Mouse (Mus musculus) spleen, adult 2 months (tissue): ENCODE data around the gene Nmrk2.

Experiments
- CTCF ChIP-seq: fragments of 200-500 bp; IDR thresholded peaks from 2 replicates; pipeline ENCODE4 v1.5.1; 2011; ENCODE audit warnings: mild to moderate bottlenecking, inconsistent platforms; ENCODE audit not compliant: insufficient read depth, insufficient read length, insufficient replicate concordance; ENCODE audit errors: extremely low read depth
- POLR2A ChIP-seq: fragments of 200-500 bp; IDR thresholded peaks from 2 replicates; pipeline ENCODE4 v1.6.1; 2011; ENCODE audit warnings: low read depth, low read length, inconsistent platforms

DNA sequence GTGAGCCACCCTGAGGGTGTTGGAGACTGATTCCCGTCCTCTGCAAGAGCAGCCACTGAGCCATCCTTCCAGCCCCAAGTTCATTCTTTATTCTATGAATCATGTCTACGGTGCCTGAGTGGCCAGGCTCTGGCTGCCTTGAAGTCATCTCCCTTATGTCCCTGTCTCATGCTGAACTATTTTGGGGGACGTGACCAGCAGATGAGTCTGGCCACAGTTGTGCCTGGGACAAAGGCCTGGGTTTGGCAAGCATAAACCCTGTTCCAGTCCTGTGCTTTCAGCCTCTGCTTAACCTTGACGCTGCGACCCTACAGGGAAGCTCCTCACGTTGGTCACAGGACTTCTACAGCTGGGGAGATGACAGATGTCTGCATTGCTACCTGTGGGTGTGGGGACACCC lies 4.5 kb downstream of the Nmrk2 start:
- TF ChIP-seq CTCF: no peak
- TF ChIP-seq POLR2A: no peak
